Mouse (Mus musculus) lung, embryonic 16.5 days (tissue): Measurements from ENCODE around the gene Clstn2. TPM values are rescaled to one million over a fixed set of nuclear protein-coding genes. Genes with fewer than 3 reads are reported as not detected.

Experiments used
- ATAC-seq: fragments of 200-750 bp; cut with Nextera tagmentation; 2 replicates; pipeline ENCODE4 v1.8.0; 2017; ENCODE audit warnings: low read depth, mild to moderate bottlenecking, moderate library complexity
- H3K27ac ChIP-seq: fragments of 300-500 bp; sonication (generic); 2 replicates; pipeline ENCODE4 v1.5.1; 2014; ENCODE audit warnings: mild to moderate bottlenecking, control low read depth, low read length
- H3K27me3 ChIP-seq: fragments of 300-500 bp; sonication (generic); 2 replicates; pipeline ENCODE4 v1.6.1; 2014; ENCODE audit warnings: low read depth, low read length, mixed read lengths; ENCODE audit not compliant: control insufficient read depth, insufficient read depth
- H3K36me3 ChIP-seq: fragments of 300-500 bp; sonication (generic); 2 replicates; pipeline ENCODE4 v1.6.1; 2014; ENCODE audit warnings: low read length; ENCODE audit not compliant: control insufficient read depth, insufficient read depth
- H3K4me1 ChIP-seq: fragments of 300-500 bp; sonication (generic); replicated peaks from 2 replicates; pipeline ENCODE4 v1.6.1; 2014; ENCODE audit warnings: low read length, mixed read lengths; ENCODE audit not compliant: control insufficient read depth, insufficient read depth
- H3K4me2 ChIP-seq: fragments of 300-500 bp; sonication (generic); 2 replicates; pipeline ENCODE4 v1.6.1; 2014; ENCODE audit warnings: low read depth, low read length, control low read depth
- H3K4me3 ChIP-seq: fragments of 300-500 bp; sonication (generic); 2 replicates; pipeline ENCODE4 v1.5.1; 2014; ENCODE audit warnings: mild to moderate bottlenecking, low read length, control low read depth
- H3K9ac ChIP-seq: fragments of 300-500 bp; sonication (generic); 2 replicates; pipeline ENCODE4 v1.6.1; 2014; ENCODE audit warnings: low read length, control low read depth
- H3K9me3 ChIP-seq: fragments of 300-500 bp; sonication (generic); 2 replicates; pipeline ENCODE4 v1.6.1; 2016; ENCODE audit warnings: low read length; ENCODE audit not compliant: control insufficient read depth
- WGBS: fragments of 180-500 bp; shearing (Covaris S2); extraction: QIAGEN DNeasy Blood & Tissue Kit; methylation state at CpG from one replicate; pipeline ENCODE4 v1.1.7; 2014; 5-methylcytosine and 5-hydroxymethylcytosine counted together
- polyA plus RNA-seq: library from polyadenylated mRNA; unstranded; fragments of >200 nt; fragmentation: Nextera tagmentation; extraction: Ambion mirVana; gene quantifications from 2 replicates; pipeline ENCODE4 v1.2.1, GENCODE M21; 2015

Clstn2 gene
- polyA plus RNA-seq, 1 experiment from 2014 or later, result 1.5 TPM

GRCm38 (mm10) chr9:97534196-97534595 lies 498.8 kb downstream of the Clstn2 start:
- Histone ChIP-seq H3K4me1 (peaks cover 4% of the 10 kb centered on the region; the same call in 1 of the 2 replicates), H3K27me3 (no peaks in the 10 kb centered on the region), H3K36me3 (no peaks in the 10 kb centered on the region), H3K9ac (no peak overlapping the region), H3K4me3 (no peak overlapping the region), H3K27ac (no peak overlapping the region), H3K9me3 (no peaks in the 10 kb centered on the region), H3K4me2 (no peak overlapping the region)
- ATAC-seq, result no peak
- WGBS, result 90% methylated on average over 2 of the region's 2 CpGs

GRCm38 (mm10) chr9:97533306-97533705 lies 499.7 kb downstream of the Clstn2 start:
- peaks cover 3% of the 10 kb centered on the region; the same call in 1 of the 2 replicates for H3K4me1 ChIP-seq

DNA sequence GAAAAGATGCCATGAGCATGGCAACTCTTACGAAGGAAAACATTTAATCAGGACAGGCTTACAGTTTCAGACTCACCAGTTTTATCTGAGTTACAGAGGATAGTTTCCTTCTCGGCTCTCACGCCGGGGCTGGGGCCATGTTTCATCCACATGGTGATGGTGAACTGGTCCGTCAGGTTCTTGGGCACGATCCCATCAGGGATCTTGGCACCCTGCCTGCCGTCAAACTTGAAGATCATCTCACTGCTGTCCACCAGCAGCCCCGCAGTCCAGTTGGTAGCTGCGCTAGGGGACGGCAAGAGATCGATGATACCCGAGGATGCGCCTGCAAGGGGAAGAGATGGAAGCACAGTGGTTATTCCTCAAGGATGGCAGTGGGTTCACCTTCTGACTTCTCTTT lies 500.4 kb downstream of the Clstn2 start:
- H3K9ac ChIP-seq, result no peak overlapping the region
- no peak overlapping the region for H3K4me2 ChIP-seq
- no peaks in the 10 kb centered on the region for H3K9me3 ChIP-seq
- H3K36me3 ChIP-seq, result no peaks in the 10 kb centered on the region
- H3K4me1 ChIP-seq, result 0 out of 2 replicates have a peak, but pooled peaks cover 2% of the 10 kb centered on the region
- H3K27me3 ChIP-seq, result no peaks in the 10 kb centered on the region
- 70% methylated on average over 13 of the region's 13 CpGs for WGBS
- H3K27ac ChIP-seq, result no peak overlapping the region
- no peak for ATAC-seq
- no peak overlapping the region for H3K4me3 ChIP-seq

More at GRCm38 (mm10) chr9:97533306-97533705, 499.7 kb downstream of the Clstn2 start:
- Histone ChIP-seq H3K9ac (no peak overlapping the region), H3K9me3 (no peaks in the 10 kb centered on the region), H3K27ac (no peak overlapping the region), H3K27me3 (no peaks in the 10 kb centered on the region), H3K4me2 (no peak overlapping the region), H3K36me3 (no peaks in the 10 kb centered on the region), H3K4me3 (no peak overlapping the region)
- 57% methylated on average over 3 of the region's 3 CpGs for WGBS
- ATAC-seq, result no peak

- Histone ChIP-seq H3K27ac (no peak overlapping the region), H3K27me3 (no peaks in the 10 kb centered on the region), H3K4me1 (0 out of 2 replicates have a peak, but pooled peaks cover 2% of the 10 kb centered on the region), H3K4me2 (no peak overlapping the region), H3K36me3 (no peaks in the 10 kb centered on the region), H3K4me3 (no peak overlapping the region), H3K9ac (no peak overlapping the region), H3K9me3 (no peaks in the 10 kb centered on the region)
- no peak for ATAC-seq
- 84% methylated on average over 1 of the region's 1 CpGs for WGBS
Measured at GRCm38 (mm10) chr9:97527926-97528325, 505.1 kb downstream of the Clstn2 start.

DNA sequence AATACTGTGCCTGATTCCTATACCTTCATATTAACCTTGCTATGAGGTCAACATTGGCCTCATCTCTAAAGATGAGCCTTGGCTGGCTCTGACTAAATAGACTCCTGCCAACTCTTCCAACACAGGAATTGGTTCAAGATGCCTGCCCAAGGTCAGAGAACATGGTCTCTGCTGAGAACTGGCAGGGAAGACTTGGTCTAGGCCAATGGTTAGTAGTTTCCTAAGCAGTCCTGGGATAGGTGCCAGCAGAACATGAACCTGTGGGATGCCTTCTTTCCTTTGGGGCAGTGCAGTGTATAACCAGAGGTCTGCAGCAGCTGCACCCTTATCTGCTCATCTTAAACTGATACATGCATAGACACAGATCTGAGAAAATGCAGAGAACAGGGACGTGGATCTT lies 505.7 kb downstream of the Clstn2 start:
- Histone ChIP-seq H3K4me1 (0 out of 2 replicates have a peak, but pooled peaks cover 2% of the 10 kb centered on the region), H3K4me3 (no peak overlapping the region), H3K9ac (no peak overlapping the region), H3K36me3 (no peaks in the 10 kb centered on the region), H3K27me3 (no peaks in the 10 kb centered on the region), H3K27ac (no peak overlapping the region), H3K4me2 (no peak overlapping the region), H3K9me3 (no peaks in the 10 kb centered on the region)
- ATAC-seq, result no peak
- 81% methylated on average over 1 of the region's 1 CpGs for whole genome bisulfite sequencing

- Histone ChIP-seq H3K4me2 (no peak overlapping the region), H3K9ac (no peak overlapping the region), H3K4me1 (0 out of 2 replicates have a peak, but pooled peaks cover 2% of the 10 kb centered on the region), H3K36me3 (no peaks in the 10 kb centered on the region), H3K27me3 (no peaks in the 10 kb centered on the region), H3K4me3 (no peak overlapping the region), H3K27ac (no peak overlapping the region), H3K9me3 (no peaks in the 10 kb centered on the region)
- no peak for ATAC-seq
- 84% methylated on average over 3 of the region's 3 CpGs for WGBS
Measured at GRCm38 (mm10) chr9:97525563-97525962, 507.4 kb downstream of the Clstn2 start.

GRCm38 (mm10) chr9:97524861-97525260 lies 508.1 kb downstream of the Clstn2 start:
- Histone ChIP-seq H3K27me3 (no peaks in the 10 kb centered on the region), H3K9ac (no peak overlapping the region), H3K4me3 (no peak overlapping the region), H3K27ac (no peak overlapping the region), H3K9me3 (no peaks in the 10 kb centered on the region), H3K36me3 (no peaks in the 10 kb centered on the region), H3K4me2 (no peak overlapping the region), H3K4me1 (0 out of 2 replicates have a peak, but pooled peaks cover 2% of the 10 kb centered on the region)
- no peak for ATAC-seq
- 66% methylated on average over 3 of the region's 3 CpGs for WGBS

GRCm38 (mm10) chr9:97520771-97521170 lies 512.2 kb downstream of the Clstn2 start:
- no peaks in the 10 kb centered on the region for H3K27me3 ChIP-seq
- H3K9me3 ChIP-seq, result no peaks in the 10 kb centered on the region
- no peaks in the 10 kb centered on the region for H3K36me3 ChIP-seq
- H3K4me1 ChIP-seq, result no peaks in the 10 kb centered on the region
- no peak overlapping the region for H3K4me2 ChIP-seq
- 89% methylated on average over 3 of the region's 3 CpGs for WGBS
- no peak for ATAC-seq
- no peak overlapping the region for H3K4me3 ChIP-seq
- H3K27ac ChIP-seq, result no peak overlapping the region
- H3K9ac ChIP-seq, result no peak overlapping the region

DNA sequence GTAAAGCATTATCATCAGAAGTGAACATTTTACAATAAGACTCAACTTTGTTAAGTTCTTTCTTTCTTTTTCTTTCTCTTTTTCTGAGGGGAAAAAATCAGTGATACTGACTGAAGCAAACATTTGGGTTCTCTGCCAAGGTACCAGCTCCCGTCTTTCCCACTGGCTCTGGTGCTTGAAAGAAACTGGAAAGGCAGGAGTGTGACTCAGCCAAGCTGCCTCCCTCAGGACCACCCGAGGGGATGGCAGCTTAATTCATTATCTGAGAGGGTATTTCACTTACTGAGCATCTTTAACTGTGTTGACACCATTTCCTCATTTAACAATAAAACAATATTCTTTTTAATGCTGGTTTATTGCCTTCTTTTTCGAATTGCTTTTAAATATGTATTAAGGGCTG lies 516.0 kb downstream of the Clstn2 start:
- Histone ChIP-seq H3K27ac (no peak overlapping the region), H3K4me1 (no peaks in the 10 kb centered on the region), H3K27me3 (no peaks in the 10 kb centered on the region), H3K4me3 (no peak overlapping the region), H3K36me3 (no peaks in the 10 kb centered on the region), H3K4me2 (no peak overlapping the region), H3K9me3 (no peaks in the 10 kb centered on the region), H3K9ac (no peak overlapping the region)
- WGBS, result 47% methylated on average over 3 of the region's 3 CpGs
- no peak for ATAC-seq

DNA sequence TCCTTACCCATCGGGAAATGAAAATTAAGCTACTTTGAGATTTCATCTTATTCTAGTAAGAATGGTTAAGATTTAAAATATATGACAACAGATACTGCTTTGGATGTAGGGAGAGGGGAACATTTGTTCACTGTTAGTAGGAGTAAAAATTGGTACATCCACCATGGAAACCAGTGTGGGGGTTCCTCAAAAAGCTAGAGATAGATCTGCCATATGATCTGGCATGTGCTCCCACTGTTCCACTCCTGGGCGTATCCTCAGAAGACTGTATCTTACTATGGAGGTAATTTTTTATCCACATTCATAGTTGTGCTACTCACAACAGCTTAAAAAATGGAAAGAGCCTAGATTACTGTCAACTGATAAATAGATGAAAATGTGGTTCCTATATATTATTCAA lies 518.3 kb downstream of the Clstn2 start:
- Histone ChIP-seq H3K4me1 (no peaks in the 10 kb centered on the region), H3K36me3 (no peaks in the 10 kb centered on the region), H3K27ac (no peak overlapping the region), H3K4me2 (no peak overlapping the region), H3K9ac (no peak overlapping the region), H3K4me3 (no peak overlapping the region), H3K27me3 (no peaks in the 10 kb centered on the region), H3K9me3 (no peaks in the 10 kb centered on the region)
- no peak for ATAC-seq
- WGBS, result 91% methylated on average over 2 of the region's 2 CpGs
